Mouse (Mus musculus): ENCODE measurements around the gene Gm42517.

GRCm38 (mm10) chr5:108367871-108368332 lies at the start of gene Gm42517:
- TF ChIP-seq CTCF (conservative IDR thresholded peaks at IDR 0.05; ENCODE audit: insufficient read depth, insufficient read length, low read depth, low read length) = no peak
- TF ChIP-seq POLR2A (IDR thresholded peaks at IDR 0.05; ENCODE audit: low read depth, low read length) = no peak
